In the genomic region with DNA sequence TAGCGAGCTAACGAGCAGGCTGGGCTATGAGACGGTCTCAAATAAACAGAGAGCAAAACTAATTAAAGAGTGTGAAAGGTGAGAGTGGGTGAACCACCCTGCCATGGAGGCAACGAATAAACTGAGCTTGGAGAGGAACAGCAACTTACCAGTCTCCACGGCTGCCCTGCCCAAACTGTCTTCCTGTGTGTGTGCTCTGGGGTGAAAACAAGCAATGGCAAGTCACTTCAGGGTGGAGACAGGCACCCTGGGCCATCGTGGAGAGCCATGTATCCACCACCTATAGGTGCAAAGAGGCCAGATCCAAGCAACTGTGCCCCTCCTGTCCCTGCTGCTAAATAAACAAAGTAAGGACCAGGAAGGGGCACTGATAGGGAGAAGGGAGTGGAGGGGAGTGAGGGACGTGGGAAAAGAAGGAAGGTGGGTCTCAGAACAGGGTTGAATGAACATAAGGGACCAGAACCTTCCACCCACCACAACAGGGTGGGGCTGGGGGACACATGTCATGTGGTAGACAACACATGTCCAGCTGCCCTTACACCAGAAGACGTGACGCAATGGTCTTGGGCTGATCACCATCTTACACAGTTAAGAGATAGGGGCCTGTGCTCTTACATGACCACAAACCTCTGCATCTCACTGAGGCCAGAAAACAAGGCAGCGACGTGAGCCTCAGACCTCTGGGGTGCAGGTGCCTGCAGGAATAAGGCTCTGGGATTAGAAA, we compare ENCODE assay signal across 11 mouse cellular contexts. TPM values are rescaled to one million over a fixed set of nuclear protein-coding genes. Genes with fewer than 3 reads are reported as not detected.
DNase-seq lines count a peak whose midpoint lies in the region; ATAC-seq and TF ChIP-seq lines count a peak whose summit lies in the region.
"Had no signal": no experiment of that assay in that cellular context is flagged by ENCODE, and none has a peak within 500 bp of the region (broad histone marks: within the 10 kb centered on the region; RNA-seq: fewer than 3 reads in every experiment).

No protein-coding gene starts in this region.

- peak overlapping the region; percentile 34 for H3K4me2 ChIP-seq in lung, embryonic 14.5 days
- H3K4me2 ChIP-seq in forebrain, embryonic 13.5 days: peak overlapping the region; percentile 26; the same call in 1 of the 2 replicates
- 0 out of 2 replicates have a peak overlapping the region, but pooled peaks have one; percentile 24 for H3K4me2 ChIP-seq in midbrain, embryonic 14.5 days (ENCODE audit: low read length)

- H3K9me3 ChIP-seq in lung, embryonic 14.5 days (ENCODE audit: low read depth, low read length): no peaks in the 10 kb centered on the region
- H3K9me3 ChIP-seq in forebrain, embryonic 13.5 days (replicated peaks): no peaks in the 10 kb centered on the region
- H3K9me3 ChIP-seq in midbrain, embryonic 14.5 days (ENCODE audit: control insufficient read depth, low read length): no peaks in the 10 kb centered on the region

- H3ac ChIP-seq in C2C12 (ENCODE audit: control insufficient read depth, insufficient read length, low read depth): no peak overlapping the region

- H3K27ac ChIP-seq in lung, embryonic 14.5 days (ENCODE audit: low read depth): no peak overlapping the region
- H3K27ac ChIP-seq in forebrain, embryonic 13.5 days: peak overlapping the region; percentile 48; the same call in 1 of the 2 replicates
- peak overlapping the region; percentile 77 for H3K27ac ChIP-seq in midbrain, embryonic 14.5 days (replicated peaks; ENCODE audit: low read depth, low read length)

- H3K4me3 ChIP-seq in lung, embryonic 14.5 days (ENCODE audit: low read depth, low read length): no peak overlapping the region
- no peak overlapping the region for H3K4me3 ChIP-seq in C2C12 (ENCODE audit: insufficient read depth, poor library complexity, severe bottlenecking)
- no peak overlapping the region for H3K4me3 ChIP-seq in forebrain, embryonic 13.5 days
- H3K4me3 ChIP-seq in midbrain, embryonic 14.5 days (replicated peaks; ENCODE audit: low read depth, low read length): no peak overlapping the region

- H3K4me1 ChIP-seq in lung, embryonic 14.5 days (ENCODE audit: insufficient read depth): peaks cover 72% of the 10 kb centered on the region
- peaks cover 76% of the 10 kb centered on the region for H3K4me1 ChIP-seq in forebrain, embryonic 13.5 days
- peaks cover 62% of the 10 kb centered on the region for H3K4me1 ChIP-seq in midbrain, embryonic 14.5 days (ENCODE audit: control insufficient read depth, insufficient read depth, low read length)

- H3K27me3 ChIP-seq in lung, embryonic 14.5 days (ENCODE audit: insufficient read depth, low read length): no peaks in the 10 kb centered on the region
- no peaks in the 10 kb centered on the region for H3K27me3 ChIP-seq in C2C12 (ENCODE audit: control insufficient read depth, insufficient read depth, insufficient read length)
- H3K27me3 ChIP-seq in forebrain, embryonic 13.5 days: no peaks in the 10 kb centered on the region
- no peaks in the 10 kb centered on the region for H3K27me3 ChIP-seq in midbrain, embryonic 14.5 days (ENCODE audit: control insufficient read depth, insufficient read depth, low read length)

- DNase-seq in lung, embryonic 14.5 days: no peak
- DNase-seq in lung, postnatal 25 days (ENCODE audit: low spot score): no peak
- DNase-seq in midbrain, embryonic 14.5 days: no peak
- no peak for DNase-seq in left cerebral cortex, adult 11 months (ENCODE audit: low spot score)
- DNase-seq in urinary bladder, adult 18-20 months (ENCODE audit: low spot score in 2 of 2): no peak
- DNase-seq: adrenal gland, postnatal 36 days; cerebellum, postnatal 14 days; liver had no signal

- ATAC-seq in lung, embryonic 14.5 days (ENCODE audit: insufficient read depth): no peak
- no peak for ATAC-seq in forebrain, embryonic 13.5 days
- ATAC-seq in midbrain, embryonic 14.5 days (ENCODE audit: low FRiP score, low TSS enrichment): no peak
- ATAC-seq in erythroid progenitor cell, adult 5-6 weeks (replicated peaks; ENCODE audit: low FRiP score, poor library complexity, severe bottlenecking): no peak

- 50% methylated on average over 11 of the region's 11 CpGs for WGBS in lung, embryonic 14.5 days
- 61% methylated on average over 11 of the region's 11 CpGs for WGBS in forebrain, embryonic 13.5 days
- WGBS in midbrain, embryonic 14.5 days: 75% methylated on average over 11 of the region's 11 CpGs

- H3K79me3 ChIP-seq in C2C12 (ENCODE audit: low read depth): peaks cover 42% of the 10 kb centered on the region

- no peaks in the 10 kb centered on the region for H3K36me3 ChIP-seq in lung, embryonic 14.5 days (ENCODE audit: insufficient read depth)
- no peaks in the 10 kb centered on the region for H3K36me3 ChIP-seq in C2C12 (ENCODE audit: control insufficient read depth, insufficient read depth)
- no peaks in the 10 kb centered on the region for H3K36me3 ChIP-seq in forebrain, embryonic 13.5 days (ENCODE audit: poor library complexity, severe bottlenecking)
- no peaks in the 10 kb centered on the region for H3K36me3 ChIP-seq in midbrain, embryonic 14.5 days (ENCODE audit: control insufficient read depth, insufficient read depth, low read length)

- no peak overlapping the region for H3K9ac ChIP-seq in lung, embryonic 14.5 days
- H3K9ac ChIP-seq in forebrain, embryonic 13.5 days: 0 out of 2 replicates have a peak overlapping the region, but pooled peaks have one; percentile 30
- no peak overlapping the region for H3K9ac ChIP-seq in midbrain, embryonic 14.5 days (replicated peaks; ENCODE audit: low read length)

- peaks cover 100% of the 10 kb centered on the region for H3K79me2 ChIP-seq in C2C12 (ENCODE audit: control insufficient read depth, insufficient read depth)

- no peak for TF ChIP-seq CTCF in lung, embryonic 14.5 days (IDR thresholded peaks at IDR 0.05; ENCODE audit: low read depth)
- no peak for TF ChIP-seq CTCF in C2C12 (IDR thresholded peaks at IDR 0.05; ENCODE audit: control insufficient read depth, insufficient read depth, insufficient read length)

TF ChIP-seq in C2C12, 6 proteins besides CTCF, POLR2A, EP300 and RAD21:
- TF ChIP-seq CEBPB (IDR thresholded peaks at IDR 0.05; ENCODE audit: low read depth) (peak; percentile 20), USF1 (IDR thresholded peaks at IDR 0.05; ENCODE audit: low read depth) (no peak), MYOG (IDR thresholded peaks at IDR 0.05; ENCODE audit: control insufficient read depth, extremely low read depth, insufficient read length) (no peak), MYOD1 (IDR thresholded peaks at IDR 0.05; ENCODE audit: control insufficient read depth, insufficient read length, low read depth) (no peak)
TF ChIP-seq in C2C12: peak in this region for 1.

RNA-seq across cellular contexts. Expression of gene Vav2, which starts 11.6 kb away (rescaled TPM):
- polyA plus RNA-seq in lung, embryonic 14.5 days (2014; fragmentation: Nextera tagmentation; extraction: Ambion mirVana): 8.6 and 8.8 TPM in 2 replicates
- polyA plus RNA-seq in C2C12 (2012; fragmentation: generic; extraction: Trizol): 13.0 TPM
- polyA plus RNA-seq in forebrain, embryonic 13.5 days (2015; fragmentation: Nextera tagmentation; extraction: Ambion mirVana): 8.7 and 8.8 TPM in 2 replicates
- 14.1 and 16.4 TPM in 2 replicates for polyA plus RNA-seq in midbrain, embryonic 14.5 days (2014; fragmentation: Nextera tagmentation; extraction: Ambion mirVana)
- 1.7 and 3.6 TPM in 2 replicates for total RNA-seq in erythroid progenitor cell, adult 5-6 weeks (2015; ENCODE audit: low replicate concordance)
- 2.2 and 10.7 TPM in 2 replicates for total RNA-seq in erythroid progenitor cell, adult 5-6 weeks (2017; ENCODE audit: low replicate concordance)

RNA-seq across cellular contexts. Expression of gene Brd3os, which starts 26.9 kb away (rescaled TPM):
- 7.0 and 8.1 TPM in 2 replicates for polyA plus RNA-seq in lung, embryonic 14.5 days (2014; fragmentation: Nextera tagmentation; extraction: Ambion mirVana)
- polyA plus RNA-seq in C2C12 (2012; fragmentation: generic; extraction: Trizol): 5.5 TPM
- 19.3 and 25.1 TPM in 2 replicates for polyA plus RNA-seq in forebrain, embryonic 13.5 days (2015; fragmentation: Nextera tagmentation; extraction: Ambion mirVana)
- polyA plus RNA-seq in midbrain, embryonic 14.5 days (2014; fragmentation: Nextera tagmentation; extraction: Ambion mirVana): 37.8 and 45.1 TPM in 2 replicates
- not detected in 2 replicates for total RNA-seq in erythroid progenitor cell, adult 5-6 weeks (2015; ENCODE audit: low replicate concordance)
- 1.2 TPM in 1 of 2 replicates, not detected in the other for total RNA-seq in erythroid progenitor cell, adult 5-6 weeks (2017; ENCODE audit: low replicate concordance)
